Mouse (Mus musculus) ES-Bruce4 (cell line): Measurements from ENCODE around the gene Dpf2. TPM values are rescaled to one million over a fixed set of nuclear protein-coding genes. Genes with fewer than 3 reads are reported as not detected.

ENCODE experiments used
- H3K27ac ChIP-seq: 2 replicates; pipeline ENCODE4 v1.5.1; 2012; ENCODE audit warnings: low read length, inconsistent platforms; ENCODE audit not compliant: insufficient read depth
- H3K27me3 ChIP-seq: 2 replicates; pipeline ENCODE4 v1.6.1; 2012; ENCODE audit warnings: mild to moderate bottlenecking, low read length, inconsistent platforms; ENCODE audit not compliant: control insufficient read depth, poor library complexity, insufficient read depth, severe bottlenecking
- H3K36me3 ChIP-seq: 2 replicates; pipeline ENCODE4 v1.6.1; 2012; ENCODE audit warnings: inconsistent platforms, mild to moderate bottlenecking, low read length, moderate library complexity; ENCODE audit not compliant: control insufficient read depth, poor library complexity, insufficient read depth, severe bottlenecking
- H3K4me1 ChIP-seq: one replicate; pipeline ENCODE4 v1.8.1; 2011; ENCODE audit warnings: low read length; ENCODE audit not compliant: control insufficient read depth, insufficient read depth
- H3K4me3 ChIP-seq: 2 replicates; pipeline ENCODE4 v1.5.1; 2011; ENCODE audit warnings: low read depth, mild to moderate bottlenecking, low read length
- H3K9ac ChIP-seq: 2 replicates; pipeline ENCODE4 v1.6.1; 2012; ENCODE audit warnings: low read depth, mild to moderate bottlenecking, inconsistent platforms; ENCODE audit not compliant: poor library complexity, severe bottlenecking
- H3K9me3 ChIP-seq: replicated peaks from 2 replicates; pipeline ENCODE4 v1.6.1; 2012; ENCODE audit warnings: mild to moderate bottlenecking, low read length, inconsistent platforms; ENCODE audit not compliant: control insufficient read depth, poor library complexity, insufficient read depth, severe bottlenecking
- CTCF ChIP-seq: IDR thresholded peaks from one replicate; pipeline ENCODE4 v1.8.1; 2011; ENCODE audit warnings: low read depth, low read length
- EP300 ChIP-seq: IDR thresholded peaks from 2 replicates; pipeline ENCODE4 v1.6.1; 2011; ENCODE audit warnings: low read depth, low read length; ENCODE audit not compliant: insufficient read depth
- POLR2A ChIP-seq: IDR thresholded peaks from one replicate; pipeline ENCODE4 v1.8.1; 2011; ENCODE audit warnings: low read length; ENCODE audit not compliant: insufficient read depth
- polyA plus RNA-seq: library from polyadenylated mRNA; stranded (reverse); fragments of >200 nt; gene quantifications from 2 replicates; pipeline ENCODE4 v1.2.4, GENCODE M21; 2011; ENCODE audit warnings: low read depth; ENCODE audit not compliant: missing spikeins, insufficient read depth, insufficient read length

Dpf2 gene
- polyA plus RNA-seq, 1 experiment = 137 TPM

DNA sequence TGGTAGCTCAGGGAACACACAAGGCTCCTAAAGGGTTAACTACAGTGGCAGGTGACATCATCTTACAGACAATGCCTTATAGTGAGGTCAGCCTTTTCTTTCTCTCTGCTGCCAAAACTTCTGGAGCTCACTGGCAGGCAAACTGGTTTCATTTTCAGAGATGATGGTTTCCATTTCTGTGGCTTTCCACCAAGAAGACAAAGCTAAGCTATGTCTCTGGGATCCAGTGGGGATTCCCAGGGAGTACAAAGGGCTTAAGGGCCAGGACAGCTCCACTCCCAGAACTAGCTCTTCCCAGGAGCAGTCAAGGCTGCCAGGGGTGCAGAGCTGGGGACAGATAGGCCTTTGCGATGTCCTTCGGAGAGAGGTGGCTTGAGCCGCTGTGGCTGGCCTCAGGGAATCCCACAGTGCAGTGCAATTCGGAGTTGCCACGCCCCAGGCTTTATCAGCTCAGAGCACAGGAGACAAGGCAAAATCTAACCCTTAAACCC lies 61.3 kb downstream of the Dpf2 start:
- no peak overlapping the region for H3K4me3 ChIP-seq
- H3K36me3 ChIP-seq = peaks cover 4% of the 10 kb centered on the region; the same call in 1 of the 2 replicates
- H3K4me1 ChIP-seq = no peaks in the 10 kb centered on the region
- no peak for TF ChIP-seq POLR2A
- H3K27me3 ChIP-seq = no peaks in the 10 kb centered on the region
- H3K27ac ChIP-seq = peak overlapping the region; percentile 57
- no peak overlapping the region for H3K9ac ChIP-seq
- H3K9me3 ChIP-seq = no peaks in the 10 kb centered on the region

DNA sequence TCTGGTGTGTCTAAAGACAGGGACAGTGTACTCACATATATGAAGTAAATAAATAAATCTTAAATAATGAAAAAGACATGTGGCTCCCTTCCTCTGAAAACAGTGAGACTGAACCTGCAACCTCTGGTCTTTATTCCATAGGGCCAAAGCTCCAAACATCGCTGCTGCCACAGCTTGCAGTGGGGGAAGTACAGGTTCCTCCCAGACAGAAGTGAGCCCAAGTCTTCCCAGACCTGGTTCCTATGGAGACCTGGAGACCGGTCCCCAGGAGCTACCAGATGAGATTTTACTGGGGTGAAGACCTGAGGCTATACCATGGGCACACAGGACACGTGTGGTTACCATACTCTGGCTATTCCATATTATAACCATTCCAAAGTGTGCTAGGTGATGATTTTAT lies 62.0 kb downstream of the Dpf2 start:
- Histone ChIP-seq H3K9ac (peak overlapping the region; percentile 48), H3K9me3 (no peaks in the 10 kb centered on the region), H3K4me3 (no peak overlapping the region), H3K27ac (peak overlapping the region; percentile 66; the same call in 1 of the 2 replicates), H3K27me3 (no peaks in the 10 kb centered on the region), H3K36me3 (no peaks in the 10 kb centered on the region), H3K4me1 (no peaks in the 10 kb centered on the region)
- no peak for TF ChIP-seq CTCF

DNA sequence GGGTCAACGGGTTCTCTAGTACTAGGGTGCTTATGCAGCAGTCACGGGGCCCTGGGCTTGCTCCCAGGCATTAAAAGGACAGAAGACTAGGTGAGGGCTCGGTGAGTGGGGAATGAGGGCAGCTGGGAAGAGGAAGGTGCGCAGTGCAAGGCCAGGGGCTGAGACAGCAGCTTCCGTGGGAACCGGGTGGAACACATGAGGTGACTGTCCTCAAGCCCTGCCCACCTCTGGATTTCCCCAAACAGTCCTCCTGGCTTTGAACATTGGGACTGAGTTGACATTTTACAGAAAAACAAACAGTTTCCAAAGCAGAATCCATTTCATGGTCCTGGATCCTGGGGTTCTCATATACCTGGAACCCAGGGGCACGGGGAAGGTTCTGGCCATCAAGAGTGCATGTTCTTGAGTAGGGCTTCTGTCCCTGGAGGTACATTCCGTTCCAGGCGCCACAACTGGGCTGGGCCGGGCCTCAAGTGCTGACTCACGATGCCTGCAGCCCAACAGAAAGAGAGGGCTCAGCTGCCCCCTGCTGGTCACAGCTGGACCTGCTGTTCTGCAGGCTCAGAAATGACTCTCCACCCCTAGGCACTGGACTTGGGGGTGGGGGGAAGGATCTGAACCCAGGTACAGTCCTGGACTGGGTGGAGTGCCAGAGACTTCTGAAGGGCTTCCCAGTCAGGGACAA lies 62.8 kb downstream of the Dpf2 start:
- Histone ChIP-seq H3K27ac (peak overlapping the region; percentile 98), H3K9ac (peak overlapping the region; percentile 68), H3K36me3 (no peaks in the 10 kb centered on the region), H3K9me3 (no peaks in the 10 kb centered on the region), H3K4me1 (no peaks in the 10 kb centered on the region), H3K27me3 (no peaks in the 10 kb centered on the region), H3K4me3 (peak overlapping the region; percentile 19)
- TF ChIP-seq EP300 = peak; percentile 98
- no peak for TF ChIP-seq POLR2A
- peak; percentile 94 for TF ChIP-seq CTCF

DNA sequence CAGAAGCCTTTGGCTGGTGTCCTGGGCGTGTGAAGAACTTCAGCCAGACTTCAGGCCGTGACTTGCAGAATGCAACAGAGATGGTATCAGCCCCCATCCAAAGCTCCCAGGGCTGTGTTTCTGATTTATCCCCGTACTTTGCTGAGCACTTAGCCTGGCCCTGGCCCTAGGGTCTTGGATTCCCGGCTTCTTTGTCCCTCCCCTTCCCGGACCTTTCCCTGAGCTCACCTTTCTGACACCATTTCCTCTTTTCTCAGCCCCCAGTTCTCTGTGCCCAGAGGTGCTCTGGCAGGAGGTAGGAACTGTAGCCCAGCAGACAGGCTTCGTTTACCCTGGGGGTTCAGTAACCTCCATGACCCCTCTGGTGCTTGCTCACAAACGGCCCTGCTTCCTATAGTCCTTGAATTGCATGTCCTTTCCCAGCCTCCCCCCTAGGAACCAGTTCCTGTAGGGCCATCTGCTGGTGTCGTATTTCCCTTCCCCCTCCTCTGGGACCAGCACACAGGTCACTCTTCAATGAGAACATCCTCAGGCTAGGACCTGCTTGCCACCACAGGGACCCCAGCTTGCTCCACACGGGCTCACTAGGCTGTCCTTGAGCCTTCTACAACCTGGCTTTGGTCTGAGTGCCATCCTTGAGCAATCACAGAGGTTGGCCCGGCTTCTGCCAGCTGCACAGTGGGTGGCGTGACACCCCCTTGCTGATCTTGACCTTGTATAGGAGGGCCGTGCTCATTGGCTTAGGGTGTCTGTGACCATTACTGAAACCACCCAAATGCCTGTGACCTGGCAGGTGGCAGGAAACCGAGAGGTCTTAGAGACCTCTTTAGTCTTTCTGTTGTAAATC lies 63.8 kb downstream of the Dpf2 start:
- H3K36me3 ChIP-seq = no peaks in the 10 kb centered on the region
- H3K27me3 ChIP-seq = no peaks in the 10 kb centered on the region
- no peaks in the 10 kb centered on the region for H3K4me1 ChIP-seq
- H3K9me3 ChIP-seq = no peaks in the 10 kb centered on the region
- peak overlapping the region; percentile 98 for H3K27ac ChIP-seq
- peak overlapping the region; percentile 68 for H3K9ac ChIP-seq
- peak overlapping the region; percentile 64 for H3K4me3 ChIP-seq
- TF ChIP-seq POLR2A = no peak
- TF ChIP-seq CTCF = no peak
- peak; percentile 99 for TF ChIP-seq EP300

DNA sequence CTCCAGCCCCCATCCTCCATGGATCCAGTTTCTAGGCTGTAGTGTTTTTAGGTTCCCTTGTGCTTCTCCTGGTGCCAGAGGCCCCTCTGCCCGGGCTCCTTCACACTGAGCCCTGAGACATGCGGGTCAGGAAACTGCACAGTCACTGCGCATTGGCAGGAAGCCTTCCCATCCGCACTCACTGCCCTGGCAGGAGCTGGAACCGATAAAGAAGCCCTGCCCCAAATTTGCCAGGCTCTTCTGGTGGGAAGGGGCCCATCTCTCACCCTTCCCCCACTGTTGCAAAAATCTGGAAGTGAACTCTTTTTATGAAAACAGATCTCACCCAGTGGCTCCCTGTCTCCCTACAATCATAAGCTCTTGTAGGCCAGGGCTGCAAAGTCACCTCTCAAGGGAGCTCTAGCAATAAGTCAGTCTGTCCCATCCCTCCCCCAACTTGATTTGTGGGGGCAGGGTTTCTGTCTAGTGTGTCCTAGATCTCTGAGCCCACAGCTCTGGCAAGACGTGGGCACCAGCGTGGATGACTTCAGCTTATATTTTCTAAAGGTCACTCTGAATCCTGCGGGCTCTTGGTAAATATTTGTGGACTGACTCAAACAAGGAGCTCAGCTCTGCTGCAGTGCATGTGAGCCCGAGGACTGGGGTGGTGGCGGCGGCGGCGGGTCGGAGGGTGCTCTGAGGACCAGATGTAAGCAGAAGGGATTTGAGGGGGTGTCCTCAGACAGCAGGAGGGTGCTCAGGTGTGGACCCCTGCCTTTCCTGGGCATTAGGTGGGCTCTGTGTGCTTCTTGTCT lies 64.6 kb downstream of the Dpf2 start:
- Histone ChIP-seq H3K9ac (peak overlapping the region; percentile 68), H3K27me3 (no peaks in the 10 kb centered on the region), H3K27ac (peak overlapping the region; percentile 98), H3K36me3 (no peaks in the 10 kb centered on the region), H3K4me1 (no peaks in the 10 kb centered on the region), H3K9me3 (no peaks in the 10 kb centered on the region), H3K4me3 (peak overlapping the region; percentile 64)
- no peak for TF ChIP-seq EP300

DNA sequence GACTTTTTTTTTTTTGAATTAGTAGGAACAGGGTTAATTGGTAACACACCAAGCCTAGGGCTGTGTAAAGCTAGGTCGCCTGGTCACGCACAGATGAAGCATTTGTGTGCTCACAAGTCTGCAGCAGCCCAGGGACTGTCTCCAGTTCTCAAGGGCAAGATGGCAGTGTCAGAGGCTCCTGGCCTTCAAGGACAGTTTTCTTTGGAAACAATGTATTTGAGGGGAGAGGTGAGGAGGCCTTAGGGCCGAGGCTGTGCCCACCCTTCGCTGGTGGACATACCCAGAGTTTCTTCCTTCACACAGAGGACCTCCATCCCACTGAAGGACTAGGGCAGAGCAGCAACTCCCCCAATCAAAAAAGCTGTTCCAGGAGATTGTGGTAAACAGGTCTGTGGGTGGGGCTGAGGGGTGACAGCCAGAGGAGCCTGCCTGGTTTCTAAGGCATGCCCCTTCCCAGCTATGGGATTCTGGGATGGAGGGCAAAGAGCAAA lies 65.5 kb downstream of the Dpf2 start:
- Histone ChIP-seq H3K27ac (peak overlapping the region; percentile 98), H3K4me3 (peak overlapping the region; percentile 64), H3K36me3 (no peaks in the 10 kb centered on the region), H3K9ac (peak overlapping the region; percentile 68), H3K9me3 (no peaks in the 10 kb centered on the region), H3K4me1 (no peaks in the 10 kb centered on the region), H3K27me3 (no peaks in the 10 kb centered on the region)
- TF ChIP-seq POLR2A (no peak), EP300 (0 out of 2 replicates have a peak, but pooled peaks have one; percentile 9)
